Mouse (Mus musculus) lung, adult 18-20 months (tissue): ENCODE measurements around the gene Ptges.

Experiments
- DNase-seq, 2 experiments: peaks; one replicate each; pipeline ENCODE4 v3.0.0; 2022; ENCODE audit warnings: mixed read lengths in 2 of 2

The Ptges gene

GRCm38 (mm10) chr2:30845152-30846070 lies 84.3 kb downstream of the Ptges start:
- DNase-seq = no peak

- DNase-seq = no peak
Measured at GRCm38 (mm10) chr2:30842615-30843014, 87.0 kb downstream of the Ptges start.
